Mouse (Mus musculus) brain, adult 2 months (tissue): ENCODE results near the gene Shank2.

Experiments used
- DNase-seq: peaks from one replicate; pipeline ENCODE4 v3.0.0; 2011; ENCODE audit warnings: low read depth, low spot score

Gene Shank2

DNA sequence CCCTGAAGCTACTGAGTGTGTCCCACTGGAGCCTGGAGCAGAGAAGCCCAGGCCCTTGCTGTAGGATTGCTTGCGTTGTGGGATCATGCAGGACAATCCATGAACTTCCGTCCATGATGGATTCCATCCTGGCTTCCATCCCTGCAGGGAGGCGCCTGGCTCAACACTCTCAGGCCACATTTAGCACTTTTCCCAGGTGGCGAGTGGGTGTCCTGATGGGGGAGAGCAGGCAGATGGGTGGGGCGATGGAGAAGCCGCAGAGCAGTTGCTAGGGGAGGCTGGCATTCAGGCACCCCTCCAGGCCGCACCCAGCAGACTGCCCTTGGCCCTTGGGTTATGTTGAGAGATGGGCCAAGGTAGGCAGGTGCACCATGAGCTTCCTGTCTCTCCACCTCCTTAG, 266.6 kb downstream of the Shank2 start:
- peak; percentile 74 for DNase-seq

DNA sequence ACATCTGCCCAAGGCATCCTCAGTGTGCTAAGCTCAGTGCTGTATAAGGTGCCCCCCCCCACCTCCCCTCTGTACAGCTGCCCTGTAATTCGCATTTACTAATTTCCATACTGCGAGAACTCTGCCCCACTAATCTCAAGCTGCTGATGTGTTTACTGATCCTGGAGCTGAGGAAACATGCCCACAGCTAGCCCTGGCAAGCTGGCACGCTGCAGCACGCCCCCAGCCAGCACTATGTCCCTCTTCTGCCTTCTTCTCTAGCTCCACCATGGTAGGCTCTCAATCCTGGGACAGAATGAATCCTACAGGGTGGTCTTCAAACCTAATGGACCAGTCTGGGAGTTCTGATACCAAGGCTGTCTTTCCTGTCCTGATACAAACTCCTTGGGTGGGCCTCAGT, 267.1 kb downstream of the Shank2 start:
- DNase-seq: peak; percentile 49

- peak; percentile 93 for DNase-seq
These were observed 269.3 kb downstream of the Shank2 start for GRCm38 (mm10) chr7:144271074-144271473.

DNA sequence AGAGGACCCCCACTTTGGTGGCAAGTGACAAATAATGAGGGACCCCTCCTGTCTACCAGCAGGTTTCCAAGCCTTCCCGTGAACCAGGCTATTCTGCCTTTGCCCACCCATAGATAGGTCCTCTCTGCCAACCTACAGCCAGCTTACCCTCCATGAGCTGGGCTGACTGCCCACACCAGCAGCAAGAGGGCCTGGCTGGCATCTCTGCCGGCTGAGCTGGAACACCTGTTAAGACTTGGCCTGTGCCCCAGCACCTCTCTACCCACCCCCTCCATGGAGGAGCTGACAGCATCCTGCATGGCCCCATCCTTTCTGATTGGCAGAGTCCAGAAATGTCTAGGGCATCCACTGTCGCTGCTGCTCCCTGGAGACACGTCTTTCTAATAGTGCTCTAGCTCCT, 277.0 kb downstream of the Shank2 start:
- DNase-seq: peak; percentile 48

DNA sequence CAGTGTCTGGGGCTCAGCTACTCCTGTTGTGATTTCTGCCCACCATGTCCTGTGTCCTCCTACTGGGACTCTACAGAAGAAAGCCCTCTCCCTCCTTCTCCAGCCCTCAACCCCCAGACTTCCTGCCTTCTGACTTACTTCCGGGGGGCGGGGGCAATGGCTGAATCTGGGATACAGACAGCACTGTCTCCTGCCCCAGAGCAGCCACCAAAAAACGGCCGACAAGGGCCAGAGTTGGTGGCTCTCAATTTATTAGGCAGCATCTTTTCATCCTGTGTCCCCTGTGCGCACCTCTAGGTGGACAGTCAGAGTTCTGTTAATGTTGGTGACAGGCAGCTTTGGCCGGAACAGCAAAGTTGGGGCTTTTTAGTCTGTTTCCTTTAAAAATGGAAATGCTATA, 282.0 kb downstream of the Shank2 start:
- DNase-seq: peak; percentile 62

DNA sequence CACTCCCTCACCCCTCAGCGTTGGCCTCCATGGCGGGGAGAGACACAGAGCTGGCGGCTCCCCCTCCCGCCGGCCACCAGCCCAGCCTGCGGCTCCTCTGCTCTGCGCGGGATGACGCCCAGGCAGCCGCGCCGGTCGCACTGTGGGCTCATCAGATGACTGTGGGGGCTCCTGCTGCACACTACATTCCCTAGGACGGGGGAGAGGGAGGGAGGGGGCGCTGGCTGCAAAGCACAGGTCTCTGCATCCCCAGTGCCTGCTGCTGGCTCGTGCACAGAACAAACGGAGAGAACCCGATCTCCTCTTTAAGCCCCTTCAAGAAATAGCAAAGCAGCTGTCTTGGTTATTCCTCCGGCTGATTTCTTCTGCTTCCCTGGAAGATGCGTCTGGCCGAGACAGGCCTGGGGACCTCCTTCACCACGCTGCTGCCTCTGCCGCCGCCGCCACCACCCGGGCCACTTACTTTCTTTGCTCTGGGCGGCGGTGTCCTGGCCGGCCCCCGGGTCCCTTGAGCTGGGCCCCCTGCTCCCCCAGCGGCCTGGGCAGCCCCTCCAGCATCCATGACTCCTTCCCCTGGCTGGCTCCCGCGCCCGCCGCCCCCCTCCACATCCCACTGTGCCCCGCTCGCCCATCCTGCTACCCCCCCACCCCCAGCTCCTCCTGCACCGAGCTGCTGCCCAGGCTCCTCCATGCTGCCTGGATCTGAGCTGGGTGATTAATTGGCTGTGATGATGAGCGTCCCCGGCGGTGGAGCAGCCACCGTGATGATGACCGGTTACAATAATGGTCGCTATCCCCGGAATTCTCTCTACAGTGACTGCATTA, 282.7 kb downstream of the Shank2 start:
- DNase-seq: peak; percentile 84

DNA sequence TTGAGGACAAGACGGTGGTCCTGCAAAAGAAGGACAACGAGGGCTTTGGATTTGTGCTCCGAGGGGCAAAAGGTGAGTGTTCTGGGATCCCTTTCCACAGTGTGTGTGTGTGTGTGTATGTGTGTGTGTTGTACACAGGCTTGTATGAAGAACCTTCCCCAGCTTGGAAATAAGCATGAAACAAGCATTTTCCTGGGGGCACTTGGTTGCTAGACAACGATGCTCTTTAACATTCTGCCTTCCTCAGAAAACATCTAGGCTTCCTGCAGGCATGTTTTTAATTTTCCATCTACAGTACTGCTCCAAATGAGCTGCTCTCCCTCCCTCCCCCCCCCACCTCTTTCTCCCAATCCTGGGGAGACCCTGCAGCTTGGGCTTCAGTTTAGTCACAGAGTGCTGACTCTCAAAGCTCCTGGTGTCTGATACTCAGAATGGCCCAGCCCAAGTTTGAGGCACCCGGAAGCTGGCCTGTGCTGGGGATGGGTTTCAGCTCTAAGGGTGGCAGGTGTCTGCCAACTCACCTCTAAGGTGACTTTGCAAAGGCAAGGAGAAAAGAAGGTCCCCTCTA, 283.4 kb downstream of the Shank2 start:
- no peak for DNase-seq

DNA sequence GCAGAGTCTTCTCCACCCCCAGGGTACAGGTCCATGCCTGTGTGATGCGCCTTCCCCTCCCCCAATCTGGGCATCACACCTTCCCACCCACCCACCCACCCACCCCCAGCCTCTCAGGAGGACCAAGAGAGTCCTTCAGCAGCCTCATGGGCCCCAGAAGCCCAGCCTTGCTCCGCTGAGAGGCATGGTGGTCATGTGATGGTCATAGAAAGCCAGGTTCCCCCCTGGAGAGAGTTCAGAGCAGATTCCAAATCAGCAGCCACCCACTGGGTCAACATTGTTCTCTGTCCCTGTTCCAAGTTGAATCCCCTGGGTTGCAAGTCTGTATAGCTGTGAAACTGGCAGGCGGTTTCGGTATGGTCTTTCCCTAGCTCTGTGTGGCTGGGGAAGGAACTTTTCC, 284.2 kb downstream of the Shank2 start:
- DNase-seq: no peak

- DNase-seq: peak; percentile 75
These were observed 286.3 kb downstream of the Shank2 start for GRCm38 (mm10) chr7:144287991-144288390.

DNA sequence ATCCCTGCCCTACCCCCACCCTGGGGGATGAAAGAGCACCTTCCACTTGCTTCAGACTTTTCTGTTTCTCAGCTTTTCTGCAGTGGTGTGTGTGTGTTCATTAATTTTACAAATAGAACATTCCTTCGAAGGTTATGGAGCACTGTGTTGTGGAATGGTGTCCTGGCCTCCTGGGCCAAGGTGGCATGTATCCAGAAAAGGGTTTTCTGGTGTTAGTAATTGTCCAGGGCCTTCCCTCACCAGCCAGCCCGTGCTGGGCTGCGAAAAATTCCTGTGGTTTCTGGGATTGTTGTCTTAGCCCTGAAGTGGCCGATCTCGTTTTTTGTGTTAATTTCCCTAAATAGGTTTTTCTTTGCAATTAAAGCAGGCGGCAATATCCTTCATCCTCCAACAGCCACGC, 289.8 kb downstream of the Shank2 start:
- no peak for DNase-seq

DNA sequence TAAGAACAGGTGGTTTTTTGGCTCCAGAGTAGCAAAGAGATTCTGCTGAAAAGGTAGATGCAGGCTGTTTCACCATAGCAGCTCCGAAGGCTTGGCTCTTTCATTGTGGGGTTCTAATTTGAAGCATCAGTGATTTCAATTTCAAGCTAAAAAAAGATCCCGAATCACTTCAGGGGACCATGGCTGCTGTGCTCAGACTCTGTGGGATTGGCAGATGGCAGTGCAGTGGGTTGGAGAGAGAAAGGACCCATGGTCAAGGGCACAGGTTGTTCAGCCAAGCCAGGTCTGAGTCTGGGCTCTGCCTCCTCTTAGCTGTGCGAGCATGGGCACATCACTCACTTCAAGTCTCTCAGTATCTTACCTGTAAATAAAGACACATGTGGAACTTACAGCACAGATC, 291.9 kb downstream of the Shank2 start:
- DNase-seq: no peak

- DNase-seq: no peak
These were observed 292.8 kb downstream of the Shank2 start for GRCm38 (mm10) chr7:144294239-144295200.

GRCm38 (mm10) chr7:144299351-144299750, 297.6 kb downstream of the Shank2 start:
- no peak for DNase-seq

DNA sequence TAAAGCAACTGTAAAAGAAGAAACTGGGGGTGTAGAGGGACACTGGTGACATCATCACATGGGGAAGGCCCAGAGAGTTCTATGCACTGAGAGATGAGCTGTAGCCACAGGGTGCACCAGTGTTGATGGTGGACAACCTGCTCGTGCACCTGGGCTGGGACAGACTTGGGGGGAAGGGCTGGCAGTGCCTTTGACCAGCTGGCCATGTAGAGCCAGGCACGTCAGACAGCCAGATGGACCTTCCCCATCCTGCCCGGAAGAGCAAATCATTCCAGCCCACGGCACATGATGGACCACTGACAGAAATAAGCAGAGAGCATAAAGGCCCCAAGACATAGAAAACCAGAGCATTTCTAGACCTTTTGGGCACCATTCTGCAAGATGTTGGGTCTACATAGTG, 299.9 kb downstream of the Shank2 start:
- DNase-seq: peak; percentile 59

DNA sequence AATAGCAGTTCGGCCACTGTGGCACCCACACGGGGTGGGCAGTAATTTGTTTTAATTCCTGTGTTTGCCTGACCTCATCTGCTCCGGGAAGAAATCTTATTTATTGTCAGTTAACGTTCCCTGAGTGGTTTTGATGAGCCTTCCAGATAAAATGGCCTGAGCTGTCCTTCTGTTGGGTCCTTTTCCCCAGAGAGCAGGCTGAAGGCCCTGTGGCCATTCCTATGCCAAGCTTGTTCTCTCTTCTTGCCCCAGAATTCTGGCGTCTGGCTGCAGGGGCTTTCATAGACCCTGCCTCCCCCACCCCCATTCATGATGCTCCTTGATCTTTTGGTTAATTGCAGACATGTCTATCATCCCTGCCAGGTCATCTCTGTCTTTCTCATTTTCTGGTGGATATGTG, 300.8 kb downstream of the Shank2 start:
- no peak for DNase-seq

DNA sequence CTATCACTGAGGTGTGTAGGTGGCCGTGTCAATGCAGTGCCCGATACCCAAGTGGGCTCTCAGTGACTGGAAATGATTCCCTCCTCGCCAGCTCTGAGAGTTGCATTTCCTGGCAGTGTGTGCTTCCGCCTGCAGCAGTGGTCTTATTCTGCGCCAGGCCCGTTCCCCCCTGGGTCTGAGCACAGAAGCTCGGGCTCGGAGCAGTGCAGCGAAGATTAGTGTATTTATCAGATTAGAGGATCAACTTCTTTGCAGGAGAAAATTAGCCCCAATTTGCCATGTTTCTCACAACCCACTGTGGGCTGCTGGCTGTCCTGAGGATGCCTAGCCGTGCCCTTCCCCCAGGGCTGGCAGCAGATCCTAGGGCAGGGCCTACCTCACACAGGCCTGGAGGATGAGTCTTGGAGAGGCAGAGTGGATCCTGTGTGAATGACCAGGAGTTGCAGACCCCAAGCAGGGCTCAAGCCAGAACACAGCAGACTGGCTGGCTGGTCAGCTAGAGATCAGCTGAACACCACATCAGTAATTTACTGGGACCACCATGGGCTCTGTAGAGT, 306.2 kb downstream of the Shank2 start:
- DNase-seq: no peak

DNA sequence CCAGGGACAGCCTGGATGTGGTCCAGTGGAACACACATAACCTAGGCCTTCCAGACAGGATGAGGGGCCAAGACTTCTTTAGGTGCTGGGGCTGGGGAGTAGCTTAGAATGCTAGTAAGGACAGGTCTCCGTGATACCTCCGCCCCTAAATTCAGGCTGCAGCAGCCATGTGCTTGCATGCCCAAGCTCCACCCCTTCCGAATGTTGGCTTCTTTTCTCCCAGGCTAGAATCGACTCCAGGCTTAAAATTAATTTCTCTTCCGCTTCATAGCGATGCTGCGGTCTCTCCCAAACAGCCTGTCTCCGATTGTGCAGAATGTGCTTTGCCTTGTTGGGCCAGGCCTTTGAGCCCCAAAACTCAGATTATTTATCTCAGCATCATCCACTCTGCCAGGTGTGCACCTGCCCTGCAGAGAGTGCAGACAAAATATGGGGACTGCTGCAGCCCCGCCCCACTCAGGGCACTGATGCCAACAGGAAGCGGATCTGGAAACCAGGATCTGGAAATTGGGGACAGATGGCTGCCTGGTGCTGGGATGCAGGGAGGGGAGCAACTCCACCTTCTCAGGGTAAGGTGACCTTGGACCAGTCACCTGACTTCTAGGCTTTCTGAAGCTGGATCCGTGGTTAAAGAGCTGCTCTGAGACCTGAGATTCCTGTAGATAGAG, 312.8 kb downstream of the Shank2 start:
- DNase-seq: peak; percentile 52

DNA sequence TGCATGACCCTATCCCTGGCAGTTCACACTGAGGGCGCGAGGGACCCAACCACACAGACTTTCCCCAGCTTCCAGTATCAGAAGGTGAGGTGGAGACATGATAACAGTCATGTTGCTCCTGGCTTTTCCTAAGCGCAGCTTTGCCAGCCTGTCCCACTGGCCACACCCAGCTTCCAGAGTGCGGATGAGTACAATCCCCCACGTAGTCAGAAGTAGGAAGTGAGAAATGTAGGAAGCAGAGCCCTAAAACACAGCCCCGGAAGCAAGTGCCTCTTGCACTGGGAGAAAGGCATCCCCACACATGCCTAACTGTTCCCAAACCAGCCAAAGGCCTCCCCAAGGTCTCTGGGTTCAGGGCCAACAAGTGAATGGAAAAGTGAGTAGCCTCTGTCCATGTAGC, 314.5 kb downstream of the Shank2 start:
- DNase-seq: peak; percentile 64

GRCm38 (mm10) chr7:144316797-144317196, 315.1 kb downstream of the Shank2 start:
- peak; percentile 93 for DNase-seq

DNA sequence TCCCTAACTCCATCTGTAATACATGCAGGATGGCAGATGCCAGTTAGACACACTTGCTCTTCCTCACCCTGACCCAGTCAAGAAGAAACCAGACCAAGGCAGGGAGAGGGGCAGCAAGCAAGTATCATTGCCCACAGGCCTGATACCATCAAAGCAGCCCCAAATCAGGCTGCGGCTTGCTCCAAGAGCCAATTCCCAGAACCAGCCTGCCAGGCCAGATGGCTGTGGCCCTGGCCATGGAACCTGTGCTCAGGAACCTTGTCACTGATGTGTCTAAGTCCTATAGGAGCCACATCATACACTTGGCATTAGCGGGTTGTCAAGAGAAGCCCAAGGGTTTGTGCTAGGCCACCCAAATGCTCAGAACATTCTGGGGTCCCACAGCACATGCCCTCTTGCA, 322.3 kb downstream of the Shank2 start:
- no peak for DNase-seq

GRCm38 (mm10) chr7:144324861-144325260, 323.1 kb downstream of the Shank2 start:
- DNase-seq: peak; percentile 52
